Mouse (Mus musculus) heart, embryonic 11.5 days (tissue): ENCODE data around the gene Dock10. TPM values are rescaled to one million over a fixed set of nuclear protein-coding genes. Genes with fewer than 3 reads are reported as not detected.

Experiments
- ATAC-seq: fragments of 200-750 bp; cut with Nextera tagmentation; replicated peaks from 2 replicates; pipeline ENCODE4 v1.8.0; 2017; ENCODE audit warnings: moderate library complexity; ENCODE audit not compliant: insufficient number of reproducible peaks, low FRiP score, low TSS enrichment
- H3K27ac ChIP-seq: fragments of 300-500 bp; sonication (generic); 2 replicates; pipeline ENCODE4 v1.5.1; 2014; ENCODE audit warnings: mild to moderate bottlenecking, low read depth, low read length
- H3K27me3 ChIP-seq: fragments of 300-500 bp; sonication (generic); 2 replicates; pipeline ENCODE4 v1.6.1; 2014; ENCODE audit warnings: mild to moderate bottlenecking, low read length, mixed read lengths; ENCODE audit not compliant: control insufficient read depth, insufficient read depth
- H3K36me3 ChIP-seq: fragments of 300-500 bp; sonication (generic); 2 replicates; pipeline ENCODE4 v1.6.1; 2014; ENCODE audit warnings: mild to moderate bottlenecking, low read length, moderate library complexity, mixed read lengths; ENCODE audit not compliant: control insufficient read depth, insufficient read depth
- H3K4me1 ChIP-seq: fragments of 300-500 bp; sonication (generic); 2 replicates; pipeline ENCODE4 v1.6.1; 2014; ENCODE audit warnings: low read length; ENCODE audit not compliant: control insufficient read depth, insufficient read depth
- H3K4me2 ChIP-seq: fragments of 300-500 bp; sonication (generic); 2 replicates; pipeline ENCODE4 v1.6.1; 2014; ENCODE audit warnings: mild to moderate bottlenecking, moderate library complexity
- H3K4me3 ChIP-seq: fragments of 300-500 bp; sonication (generic); 2 replicates; pipeline ENCODE4 v1.5.1; 2014; ENCODE audit warnings: low read depth, low read length
- H3K9ac ChIP-seq: fragments of 300-500 bp; sonication (generic); 2 replicates; pipeline ENCODE4 v1.6.1; 2014; ENCODE audit warnings: mild to moderate bottlenecking, low read depth, low read length, moderate library complexity
- H3K9me3 ChIP-seq: fragments of 300-500 bp; sonication (generic); replicated peaks from 2 replicates; pipeline ENCODE4 v1.6.1; 2016; ENCODE audit warnings: low read length; ENCODE audit not compliant: control insufficient read depth
- WGBS: fragments of 180-500 bp; shearing (Covaris S2); extraction: QIAGEN DNeasy Blood & Tissue Kit; methylation state at CpG from one replicate; pipeline ENCODE4 v1.1.7; 2014; ENCODE audit not compliant: insufficient replicate concordance; 5-methylcytosine and 5-hydroxymethylcytosine counted together
- polyA plus RNA-seq: library from polyadenylated mRNA; unstranded; fragments of >200 nt; fragmentation: Nextera tagmentation; extraction: Ambion mirVana; gene quantifications from 2 replicates; pipeline ENCODE4 v1.2.1, GENCODE M21; 2014

Dock10 gene
- polyA plus RNA-seq, 1 experiment from 2014 or later = 3.6 TPM

- H3K9ac ChIP-seq = no peak overlapping the region
- WGBS = 80% methylated on average over 1 of the region's 1 CpGs
- no peak for ATAC-seq
- no peak overlapping the region for H3K27ac ChIP-seq
- H3K9me3 ChIP-seq = no peaks in the 10 kb centered on the region
- H3K4me2 ChIP-seq = no peak overlapping the region
- no peaks in the 10 kb centered on the region for H3K27me3 ChIP-seq
- H3K4me3 ChIP-seq = no peak overlapping the region
- no peaks in the 10 kb centered on the region for H3K36me3 ChIP-seq
- H3K4me1 ChIP-seq = no peaks in the 10 kb centered on the region
These were observed 118.8 kb downstream of the Dock10 start for GRCm38 (mm10) chr1:80639553-80639952.

- 67% methylated on average over 4 of the region's 4 CpGs for WGBS
- H3K4me2 ChIP-seq = no peak overlapping the region
- no peak overlapping the region for H3K27ac ChIP-seq
- no peak for ATAC-seq
- H3K9me3 ChIP-seq = no peaks in the 10 kb centered on the region
- H3K27me3 ChIP-seq = no peaks in the 10 kb centered on the region
- H3K4me1 ChIP-seq = no peaks in the 10 kb centered on the region
- H3K9ac ChIP-seq = no peak overlapping the region
- no peak overlapping the region for H3K4me3 ChIP-seq
- no peaks in the 10 kb centered on the region for H3K36me3 ChIP-seq
These were observed 121.1 kb downstream of the Dock10 start for GRCm38 (mm10) chr1:80637214-80637705.

- Histone ChIP-seq H3K4me2 (no peak overlapping the region), H3K9ac (no peak overlapping the region), H3K4me1 (no peaks in the 10 kb centered on the region), H3K36me3 (no peaks in the 10 kb centered on the region), H3K4me3 (no peak overlapping the region), H3K27ac (no peak overlapping the region), H3K9me3 (no peaks in the 10 kb centered on the region), H3K27me3 (no peaks in the 10 kb centered on the region)
- WGBS = 89% methylated on average over 4 of the region's 4 CpGs
- ATAC-seq = no peak
These were observed 122.5 kb downstream of the Dock10 start for GRCm38 (mm10) chr1:80635825-80636224.

GRCm38 (mm10) chr1:80633536-80633935, 124.8 kb downstream of the Dock10 start:
- no peak for ATAC-seq

GRCm38 (mm10) chr1:80630179-80631149, 127.9 kb downstream of the Dock10 start:
- Histone ChIP-seq H3K4me2 (no peak overlapping the region), H3K27me3 (no peaks in the 10 kb centered on the region), H3K27ac (no peak overlapping the region), H3K9me3 (no peaks in the 10 kb centered on the region), H3K36me3 (no peaks in the 10 kb centered on the region), H3K4me1 (no peaks in the 10 kb centered on the region), H3K9ac (no peak overlapping the region), H3K4me3 (no peak overlapping the region)
- 70% methylated on average over 5 of the region's 5 CpGs for WGBS
- no peak for ATAC-seq

More at GRCm38 (mm10) chr1:80633536-80633935, 124.8 kb downstream of the Dock10 start:
- no peak overlapping the region for H3K4me2 ChIP-seq
- no peak overlapping the region for H3K9ac ChIP-seq
- H3K27me3 ChIP-seq = no peaks in the 10 kb centered on the region
- H3K4me1 ChIP-seq = no peaks in the 10 kb centered on the region
- H3K9me3 ChIP-seq = no peaks in the 10 kb centered on the region
- H3K36me3 ChIP-seq = no peaks in the 10 kb centered on the region
- H3K27ac ChIP-seq = no peak overlapping the region
- H3K4me3 ChIP-seq = no peak overlapping the region
- WGBS = 80% methylated on average over 4 of the region's 4 CpGs

GRCm38 (mm10) chr1:80628054-80628453, 130.3 kb downstream of the Dock10 start:
- Histone ChIP-seq H3K36me3 (no peaks in the 10 kb centered on the region), H3K4me2 (no peak overlapping the region), H3K4me3 (no peak overlapping the region), H3K4me1 (no peaks in the 10 kb centered on the region), H3K9ac (no peak overlapping the region), H3K27me3 (no peaks in the 10 kb centered on the region), H3K27ac (no peak overlapping the region), H3K9me3 (no peaks in the 10 kb centered on the region)
- ATAC-seq = no peak

- Histone ChIP-seq H3K9ac (no peak overlapping the region), H3K27ac (no peak overlapping the region), H3K4me2 (no peak overlapping the region), H3K9me3 (no peaks in the 10 kb centered on the region), H3K4me1 (no peaks in the 10 kb centered on the region), H3K4me3 (no peak overlapping the region), H3K27me3 (no peaks in the 10 kb centered on the region), H3K36me3 (no peaks in the 10 kb centered on the region)
- no peak for ATAC-seq
- WGBS = 82% methylated on average over 4 of the region's 4 CpGs
These were observed 131.5 kb downstream of the Dock10 start for GRCm38 (mm10) chr1:80626800-80627199.

GRCm38 (mm10) chr1:80625371-80625770, 133.0 kb downstream of the Dock10 start:
- 68% methylated on average over 1 of the region's 1 CpGs for WGBS
- Histone ChIP-seq H3K27ac (no peak overlapping the region), H3K9ac (no peak overlapping the region), H3K4me3 (no peak overlapping the region), H3K4me1 (no peaks in the 10 kb centered on the region), H3K9me3 (no peaks in the 10 kb centered on the region), H3K4me2 (no peak overlapping the region), H3K27me3 (no peaks in the 10 kb centered on the region), H3K36me3 (no peaks in the 10 kb centered on the region)
- ATAC-seq = no peak

GRCm38 (mm10) chr1:80624552-80624951, 133.8 kb downstream of the Dock10 start:
- no peak for ATAC-seq
- WGBS = 78% methylated on average over 4 of the region's 4 CpGs

More at GRCm38 (mm10) chr1:80624552-80624951, 133.8 kb downstream of the Dock10 start:
- Histone ChIP-seq H3K27ac (no peak overlapping the region), H3K4me2 (no peak overlapping the region), H3K27me3 (no peaks in the 10 kb centered on the region), H3K9me3 (no peaks in the 10 kb centered on the region), H3K4me1 (no peaks in the 10 kb centered on the region), H3K4me3 (no peak overlapping the region), H3K36me3 (no peaks in the 10 kb centered on the region), H3K9ac (no peak overlapping the region)
